Mouse (Mus musculus) liver, embryonic 15.5 days (tissue): Measurements from ENCODE around the gene Mast4. TPM values are rescaled to one million over a fixed set of nuclear protein-coding genes. Genes with fewer than 3 reads are reported as not detected.

Source experiments
- ATAC-seq: fragments of 200-750 bp; cut with Nextera tagmentation; 2 replicates; pipeline ENCODE4 v1.8.0; 2017; ENCODE audit warnings: moderate number of reproducible peaks, mild to moderate bottlenecking, moderate library complexity; ENCODE audit not compliant: insufficient read depth
- H3K27ac ChIP-seq: fragments of 300-500 bp; sonication (generic); replicated peaks from 2 replicates; pipeline ENCODE4 v1.5.1; 2015; ENCODE audit warnings: mild to moderate bottlenecking, inconsistent platforms
- H3K27me3 ChIP-seq: fragments of 300-500 bp; sonication (generic); 2 replicates; pipeline ENCODE4 v1.6.1; 2015; ENCODE audit warnings: mild to moderate bottlenecking, inconsistent platforms
- H3K36me3 ChIP-seq: fragments of 300-500 bp; sonication (generic); replicated peaks from 2 replicates; pipeline ENCODE4 v1.6.1; 2015; ENCODE audit warnings: moderate library complexity, mild to moderate bottlenecking, inconsistent platforms
- H3K4me1 ChIP-seq: fragments of 300-500 bp; sonication (generic); replicated peaks from 2 replicates; pipeline ENCODE4 v1.6.1; 2015; ENCODE audit warnings: inconsistent platforms
- H3K4me2 ChIP-seq: fragments of 300-500 bp; sonication (generic); 2 replicates; pipeline ENCODE4 v1.6.1; 2015; ENCODE audit warnings: moderate library complexity, mild to moderate bottlenecking, inconsistent platforms
- H3K4me3 ChIP-seq: fragments of 300-500 bp; sonication (generic); replicated peaks from 2 replicates; pipeline ENCODE4 v1.5.1; 2015; ENCODE audit warnings: mild to moderate bottlenecking, inconsistent platforms
- H3K9ac ChIP-seq: fragments of 300-500 bp; sonication (generic); 2 replicates; pipeline ENCODE4 v1.6.1; 2015; ENCODE audit warnings: moderate library complexity, mild to moderate bottlenecking, inconsistent platforms
- H3K9me3 ChIP-seq: fragments of 300-500 bp; sonication (generic); replicated peaks from 2 replicates; pipeline ENCODE4 v1.6.1; 2016; ENCODE audit warnings: inconsistent platforms
- WGBS: fragments of 180-500 bp; shearing (Covaris S2); methylation state at CpG from one replicate; pipeline ENCODE4 v1.1.7; 2015; ENCODE audit warnings: mixed read lengths; ENCODE audit not compliant: insufficient replicate concordance; 5-methylcytosine and 5-hydroxymethylcytosine counted together
- polyA plus RNA-seq: library from polyadenylated mRNA; unstranded; fragments of >200 nt; fragmentation: Nextera tagmentation; extraction: Ambion mirVana; gene quantifications from 2 replicates; pipeline ENCODE4 v1.2.1, GENCODE M21; 2015

Gene Mast4
- polyA plus RNA-seq, 1 experiment from 2014 or later: 2.1 TPM

DNA sequence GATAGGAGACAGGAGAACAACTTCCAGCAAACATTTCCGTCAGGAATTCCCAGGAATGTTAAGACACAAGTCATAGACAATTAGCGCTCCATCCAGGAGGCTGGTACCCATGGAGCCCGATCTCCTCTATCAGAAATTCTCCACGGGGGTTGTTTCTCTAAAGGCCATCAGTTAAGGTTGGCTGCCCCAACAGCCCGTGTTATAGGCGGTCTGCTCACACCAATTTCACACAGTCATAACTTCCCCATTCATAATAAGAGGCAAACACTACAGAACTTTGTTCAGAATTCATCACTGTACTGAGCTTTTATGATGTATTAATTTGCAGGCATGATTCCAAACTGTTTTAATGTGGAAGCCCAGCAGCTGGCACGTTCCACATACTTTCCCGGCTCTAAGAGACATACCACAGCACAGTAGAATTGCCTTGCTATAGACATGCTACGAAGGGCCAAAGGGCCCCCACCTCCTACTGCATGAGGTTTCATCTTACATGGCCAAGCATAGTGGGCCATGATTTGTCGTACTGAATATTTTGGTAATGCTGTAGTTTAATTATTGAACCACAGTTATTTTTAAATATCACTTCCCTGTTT is 19.1 kb downstream of the Mast4 start:
- H3K27ac ChIP-seq: no peak overlapping the region
- no peak overlapping the region for H3K4me2 ChIP-seq
- H3K9me3 ChIP-seq: no peaks in the 10 kb centered on the region
- ATAC-seq: no peak
- no peaks in the 10 kb centered on the region for H3K27me3 ChIP-seq
- no peaks in the 10 kb centered on the region for H3K4me1 ChIP-seq
- H3K36me3 ChIP-seq: no peaks in the 10 kb centered on the region
- no peak overlapping the region for H3K4me3 ChIP-seq
- H3K9ac ChIP-seq: no peak overlapping the region
- WGBS: 54% methylated on average over 10 of the region's 10 CpGs

DNA sequence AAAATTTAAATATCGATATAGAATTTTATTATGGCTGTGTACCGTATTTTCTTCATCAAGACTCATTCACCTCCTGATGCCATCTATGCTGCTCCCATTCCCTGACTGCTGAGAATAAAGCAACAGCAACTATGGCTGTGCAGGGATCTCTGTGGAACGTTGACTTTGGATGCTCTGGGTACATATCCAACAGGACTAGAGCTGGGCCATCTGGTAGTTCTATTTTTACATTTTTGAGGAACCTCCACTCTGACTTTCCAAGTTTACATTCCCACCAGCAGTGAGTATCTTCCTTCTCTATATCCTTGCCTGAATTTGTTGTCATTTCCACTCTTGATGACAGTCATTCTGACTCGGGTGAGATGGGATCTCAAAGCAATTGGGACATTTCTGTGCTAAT is 26.0 kb downstream of the Mast4 start:
- Histone ChIP-seq H3K4me2 (no peak overlapping the region), H3K27ac (no peak overlapping the region), H3K4me1 (no peaks in the 10 kb centered on the region), H3K27me3 (no peaks in the 10 kb centered on the region), H3K4me3 (no peak overlapping the region), H3K9ac (no peak overlapping the region), H3K36me3 (no peaks in the 10 kb centered on the region), H3K9me3 (no peaks in the 10 kb centered on the region)
- ATAC-seq: no peak
- 66% methylated on average over 4 of the region's 4 CpGs for WGBS

DNA sequence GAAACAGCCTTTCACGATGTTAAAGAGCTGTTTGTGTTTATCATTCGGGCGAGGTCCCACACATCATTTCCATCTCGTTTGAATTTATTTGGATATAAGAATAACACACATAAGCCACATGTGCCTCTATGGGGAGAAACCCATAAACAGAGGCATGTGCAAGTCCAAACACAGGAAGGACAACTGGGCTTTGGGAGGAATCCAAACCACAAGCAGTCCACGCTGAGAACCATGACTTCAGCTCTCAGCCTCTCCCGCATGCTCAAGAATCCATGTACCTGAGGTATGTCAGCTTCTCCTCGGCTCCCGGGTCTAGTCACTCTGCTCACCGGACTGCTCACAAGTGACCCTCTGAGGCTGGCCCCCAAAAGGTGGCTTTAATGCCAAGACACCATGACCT is 30.5 kb downstream of the Mast4 start:
- Histone ChIP-seq H3K27ac (no peak overlapping the region), H3K4me2 (no peak overlapping the region), H3K27me3 (no peaks in the 10 kb centered on the region), H3K9ac (no peak overlapping the region), H3K4me1 (no peaks in the 10 kb centered on the region), H3K4me3 (no peak overlapping the region), H3K9me3 (no peaks in the 10 kb centered on the region), H3K36me3 (no peaks in the 10 kb centered on the region)
- 68% methylated on average over 9 of the region's 9 CpGs for WGBS
- ATAC-seq: no peak

DNA sequence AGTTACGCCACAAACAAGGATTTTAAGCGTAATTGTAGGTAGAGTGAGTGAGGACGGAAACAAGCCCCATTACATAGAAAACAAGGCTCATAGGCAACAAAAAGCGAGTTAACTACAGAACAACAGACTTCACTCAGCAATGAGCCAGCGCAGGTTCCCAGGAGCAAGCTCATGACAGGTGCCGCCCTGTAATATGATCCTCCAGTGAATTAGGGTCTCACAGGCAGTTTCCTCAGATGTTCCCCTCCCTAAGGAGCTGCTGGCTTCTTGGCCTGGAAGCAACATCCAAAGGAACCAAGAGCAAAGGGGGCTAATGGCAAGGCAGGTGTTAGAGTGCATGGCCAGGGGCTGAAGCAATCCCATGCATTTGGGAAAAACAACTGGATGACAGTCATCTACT is 31.8 kb downstream of the Mast4 start:
- no peaks in the 10 kb centered on the region for H3K9me3 ChIP-seq
- no peak overlapping the region for H3K4me2 ChIP-seq
- H3K9ac ChIP-seq: no peak overlapping the region
- H3K4me3 ChIP-seq: no peak overlapping the region
- H3K27me3 ChIP-seq: no peaks in the 10 kb centered on the region
- H3K36me3 ChIP-seq: no peaks in the 10 kb centered on the region
- ATAC-seq: no peak
- 54% methylated on average over 6 of the region's 6 CpGs for WGBS
- H3K27ac ChIP-seq: no peak overlapping the region
- no peaks in the 10 kb centered on the region for H3K4me1 ChIP-seq

- Histone ChIP-seq H3K4me2 (no peak overlapping the region), H3K4me1 (no peaks in the 10 kb centered on the region), H3K36me3 (no peaks in the 10 kb centered on the region), H3K9ac (no peak overlapping the region), H3K27me3 (no peaks in the 10 kb centered on the region), H3K4me3 (no peak overlapping the region), H3K9me3 (no peaks in the 10 kb centered on the region), H3K27ac (no peak overlapping the region)
- no peak for ATAC-seq
- WGBS: 72% methylated on average over 2 of the region's 2 CpGs
Observed at GRCm38 (mm10) chr13:103302077-103302476, 32.2 kb downstream of the Mast4 start.

DNA sequence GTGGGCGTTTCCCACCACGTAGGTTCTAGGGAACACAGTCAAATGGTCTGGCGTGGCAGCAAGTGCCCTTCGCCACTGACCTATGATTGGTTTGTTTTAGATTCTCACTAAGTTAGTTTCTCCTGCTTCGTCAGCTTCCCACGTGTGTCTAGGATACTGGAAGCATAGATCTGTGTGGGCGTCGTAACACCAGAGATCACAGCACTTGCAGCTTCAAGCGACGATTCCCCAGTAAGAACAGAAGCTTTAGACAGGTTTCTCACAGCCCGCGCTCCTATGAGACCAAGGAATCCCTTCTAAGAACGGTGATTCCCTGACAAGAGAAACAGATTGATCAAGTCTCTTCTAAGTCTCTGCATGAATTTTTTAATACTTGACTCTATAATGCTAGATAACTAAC is 39.9 kb downstream of the Mast4 start:
- Histone ChIP-seq H3K4me2 (no peak overlapping the region), H3K4me3 (no peak overlapping the region), H3K27me3 (no peaks in the 10 kb centered on the region), H3K27ac (no peak overlapping the region), H3K9me3 (no peaks in the 10 kb centered on the region), H3K9ac (no peak overlapping the region), H3K36me3 (no peaks in the 10 kb centered on the region), H3K4me1 (no peaks in the 10 kb centered on the region)
- no peak for ATAC-seq
- WGBS: 69% methylated on average over 13 of the region's 13 CpGs

- H3K4me1 ChIP-seq: no peaks in the 10 kb centered on the region
- no peak overlapping the region for H3K4me2 ChIP-seq
- H3K9me3 ChIP-seq: no peaks in the 10 kb centered on the region
- ATAC-seq: no peak
- no peaks in the 10 kb centered on the region for H3K27me3 ChIP-seq
- H3K36me3 ChIP-seq: no peaks in the 10 kb centered on the region
- WGBS: 58% methylated on average over 1 of the region's 1 CpGs
- H3K27ac ChIP-seq: no peak overlapping the region
- H3K4me3 ChIP-seq: no peak overlapping the region
- no peak overlapping the region for H3K9ac ChIP-seq
Observed at GRCm38 (mm10) chr13:103293121-103293520, 41.2 kb downstream of the Mast4 start.

DNA sequence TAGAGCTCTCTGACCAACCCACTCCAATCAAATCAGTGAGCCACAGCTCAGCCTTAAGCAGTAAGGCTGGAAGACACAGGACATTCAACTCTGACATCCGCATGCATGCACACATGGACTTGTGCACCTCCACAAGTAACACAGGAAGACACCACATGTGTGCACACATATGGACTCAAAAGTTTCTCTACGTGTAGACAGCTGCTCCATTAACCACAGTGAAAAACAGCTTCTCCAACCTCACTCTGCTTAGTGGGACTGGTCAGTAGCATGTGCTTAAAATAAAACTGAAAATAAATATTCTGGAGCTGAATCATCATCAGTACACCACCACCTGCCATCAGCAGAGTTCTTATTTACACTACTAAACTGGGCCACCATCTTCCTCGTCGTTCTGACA is 43.2 kb downstream of the Mast4 start:
- 67% methylated on average over 4 of the region's 4 CpGs for WGBS
- ATAC-seq: no peak
- Histone ChIP-seq H3K4me1 (no peaks in the 10 kb centered on the region), H3K4me3 (no peak overlapping the region), H3K27me3 (no peaks in the 10 kb centered on the region), H3K4me2 (no peak overlapping the region), H3K9me3 (no peaks in the 10 kb centered on the region), H3K9ac (no peak overlapping the region), H3K27ac (no peak overlapping the region), H3K36me3 (no peaks in the 10 kb centered on the region)

- no peak overlapping the region for H3K4me2 ChIP-seq
- no peak overlapping the region for H3K27ac ChIP-seq
- 71% methylated on average over 5 of the region's 5 CpGs for WGBS
- no peaks in the 10 kb centered on the region for H3K9me3 ChIP-seq
- H3K36me3 ChIP-seq: no peaks in the 10 kb centered on the region
- H3K27me3 ChIP-seq: no peaks in the 10 kb centered on the region
- H3K4me3 ChIP-seq: no peak overlapping the region
- no peak for ATAC-seq
- H3K4me1 ChIP-seq: no peaks in the 10 kb centered on the region
- H3K9ac ChIP-seq: no peak overlapping the region
Observed at GRCm38 (mm10) chr13:103285821-103286220, 48.5 kb downstream of the Mast4 start.

DNA sequence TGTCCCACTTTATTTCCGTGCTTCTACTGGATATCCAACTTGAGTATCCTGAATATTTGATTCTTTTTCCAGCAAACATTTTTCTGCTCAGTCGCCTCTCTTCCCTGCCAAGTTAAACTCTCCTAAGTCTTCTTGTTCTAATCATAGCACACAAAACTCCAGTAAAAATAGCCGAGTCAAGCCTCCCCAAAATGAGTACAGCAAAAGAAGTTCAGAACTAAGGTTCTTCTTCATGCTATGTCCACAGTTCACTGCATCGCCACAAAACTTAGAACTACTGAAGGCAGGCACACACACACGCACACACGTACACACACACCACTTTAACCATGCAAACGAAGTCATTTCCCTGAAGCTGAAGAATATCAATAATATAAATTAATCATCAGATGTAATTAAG is 49.3 kb downstream of the Mast4 start:
- H3K27ac ChIP-seq: no peak overlapping the region
- no peak overlapping the region for H3K4me2 ChIP-seq
- no peaks in the 10 kb centered on the region for H3K4me1 ChIP-seq
- ATAC-seq: no peak
- no peak overlapping the region for H3K9ac ChIP-seq
- no peaks in the 10 kb centered on the region for H3K36me3 ChIP-seq
- no peak overlapping the region for H3K4me3 ChIP-seq
- WGBS: 62% methylated on average over 7 of the region's 7 CpGs
- H3K27me3 ChIP-seq: no peaks in the 10 kb centered on the region
- no peaks in the 10 kb centered on the region for H3K9me3 ChIP-seq

DNA sequence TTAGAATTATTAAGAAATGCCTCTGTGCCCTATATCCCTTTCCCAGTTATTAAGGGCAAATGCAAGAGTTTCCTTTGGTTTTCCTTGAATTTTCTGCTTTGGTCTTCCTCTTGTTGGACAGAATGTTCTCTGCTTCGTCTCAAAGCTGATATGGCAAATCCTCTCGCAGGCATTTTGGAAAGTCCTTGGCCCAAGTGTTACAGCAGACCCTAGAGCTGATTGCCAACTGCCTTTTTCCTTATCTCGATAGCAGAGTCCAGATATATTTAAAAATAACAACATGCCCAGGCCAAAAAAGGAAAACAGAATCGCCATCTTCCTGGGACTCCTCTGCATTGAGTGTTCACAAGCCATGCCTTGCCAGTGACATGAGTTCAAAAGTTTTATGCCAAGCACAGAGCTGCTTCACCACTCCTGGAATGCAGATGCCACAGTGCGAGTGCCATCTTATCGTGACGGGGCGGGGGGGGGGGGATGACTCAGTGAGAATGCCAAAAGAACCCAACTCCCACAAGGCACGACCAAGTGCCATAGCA is 63.4 kb downstream of the Mast4 start:
- no peaks in the 10 kb centered on the region for H3K9me3 ChIP-seq
- no peaks in the 10 kb centered on the region for H3K4me1 ChIP-seq
- no peak overlapping the region for H3K9ac ChIP-seq
- no peaks in the 10 kb centered on the region for H3K27me3 ChIP-seq
- H3K27ac ChIP-seq: no peak overlapping the region
- no peak overlapping the region for H3K4me2 ChIP-seq
- no peaks in the 10 kb centered on the region for H3K36me3 ChIP-seq
- no peak overlapping the region for H3K4me3 ChIP-seq
- 53% methylated on average over 9 of the region's 9 CpGs for WGBS
- ATAC-seq: no peak

GRCm38 (mm10) chr13:103262707-103263106 is 71.6 kb downstream of the Mast4 start:
- H3K4me2 ChIP-seq: no peak overlapping the region
- no peak overlapping the region for H3K4me3 ChIP-seq
- no peak for ATAC-seq
- no peaks in the 10 kb centered on the region for H3K36me3 ChIP-seq
- WGBS: 54% methylated on average over 3 of the region's 3 CpGs
- no peak overlapping the region for H3K27ac ChIP-seq
- H3K9me3 ChIP-seq: 0 out of 2 replicates have a peak, but pooled peaks cover 3% of the 10 kb centered on the region
- no peaks in the 10 kb centered on the region for H3K4me1 ChIP-seq
- no peaks in the 10 kb centered on the region for H3K27me3 ChIP-seq
- no peak overlapping the region for H3K9ac ChIP-seq
